Mouse (Mus musculus): ENCODE results near the gene D930007J09Rik. TPM values are rescaled to one million over a fixed set of nuclear protein-coding genes. Genes with fewer than 3 reads are reported as not detected.

D930007J09Rik gene
- not detected for polyA plus RNA-seq (2017; shearing (Covaris generic))

DNA sequence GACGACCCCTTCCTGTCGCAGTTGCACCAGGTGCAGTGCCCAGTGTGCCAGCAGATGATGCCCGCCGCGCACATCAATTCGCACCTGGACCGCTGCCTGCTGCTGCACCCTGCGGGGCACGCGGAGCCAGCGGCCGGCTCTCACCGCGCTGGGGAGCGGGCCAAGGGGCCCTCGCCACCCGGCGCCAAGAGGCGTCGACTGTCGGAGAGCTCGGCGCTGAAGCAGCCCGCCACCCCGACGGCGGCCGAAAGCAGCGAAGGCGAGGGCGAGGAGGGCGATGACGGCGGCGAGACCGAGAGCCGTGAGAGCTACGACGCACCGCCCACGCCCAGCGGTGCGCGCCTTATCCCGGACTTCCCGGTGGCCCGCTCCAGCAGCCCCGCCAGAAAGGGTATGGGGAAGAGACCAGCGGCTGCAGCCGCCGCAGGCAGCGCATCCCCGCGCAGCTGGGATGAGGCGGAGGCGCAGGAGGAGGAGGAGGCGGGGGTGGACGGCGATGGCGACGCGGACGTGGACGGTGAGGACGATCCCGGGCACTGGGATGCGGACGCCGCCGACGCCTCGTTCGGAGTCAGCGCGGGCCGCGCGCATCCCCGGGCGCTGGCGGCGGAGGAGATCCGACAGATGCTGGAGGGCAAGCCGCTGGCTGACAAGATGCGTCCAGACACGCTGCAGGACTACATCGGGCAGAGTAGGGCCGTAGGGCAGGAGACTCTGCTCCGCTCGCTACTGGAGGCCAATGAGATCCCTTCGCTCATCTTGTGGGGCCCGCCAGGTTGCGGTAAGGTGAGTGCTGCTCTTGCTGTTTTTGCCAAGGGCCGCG lies at the start of gene D930007J09Rik:
D930007J09Rik (minus strand) TSS at position 591 of the 823 bp plus-strand sequence.

GRCm38 (mm10) chr13:32850668-32851404 lies 48.2 kb upstream of the D930007J09Rik start, which contains the start of gene Serpinb1a:
Serpinb1a (minus strand) TSS chr13:32851185.

GRCm38 (mm10) chr13:32801693-32802221 lies 892 bp downstream of the D930007J09Rik start, which contains the start of gene Wrnip1:
Wrnip1 (plus strand) TSS chr13:32802038.

GRCm38 (mm10) chr13:32783816-32784215 lies 18.8 kb downstream of the D930007J09Rik start, which contains the start of gene Mylk4:
Mylk4 (minus strand) TSS chr13:32783954.

Other genes starting within 250 kb of the D930007J09Rik start
- gene Mylk4, start 18.9 kb downstream of the D930007J09Rik start, polyA plus RNA-seq (2017; shearing (Covaris generic)) = not detected
- gene Wrnip1, start 811 bp downstream of the D930007J09Rik start, polyA plus RNA-seq (2017; shearing (Covaris generic)) = 12.5 TPM
- 5.7 TPM for gene Serpinb1a, start 48.3 kb upstream of the D930007J09Rik start, polyA plus RNA-seq (2017; shearing (Covaris generic))
- gene Serpinb1c, start 95.4 kb upstream of the D930007J09Rik start, polyA plus RNA-seq (2017; shearing (Covaris generic)) = not detected
- gene Serpinb6b, start 162.4 kb upstream of the D930007J09Rik start, polyA plus RNA-seq (2017; shearing (Covaris generic)) = 27.4 TPM
- 33.8 TPM for gene Serpinb9, start 200.4 kb upstream of the D930007J09Rik start, polyA plus RNA-seq (2017; shearing (Covaris generic))
- not detected for gene Serpinb9b, start 224.6 kb upstream of the D930007J09Rik start, polyA plus RNA-seq (2017; shearing (Covaris generic))